Mouse (Mus musculus) CH12.LX (cell line): ENCODE data around the gene Ergic1. TPM values are rescaled to one million over a fixed set of nuclear protein-coding genes. Genes with fewer than 3 reads are reported as not detected.

Source experiments
- DNase-seq: peaks from one replicate; pipeline ENCODE4 v3.0.0-alpha.2; 2013; ENCODE audit errors: extremely low read depth
- H3K27ac ChIP-seq: 2 replicates; pipeline ENCODE4 v1.5.1; 2012; ENCODE audit warnings: low read depth, mild to moderate bottlenecking, control low read depth, moderate library complexity; ENCODE audit not compliant: insufficient read depth
- H3K27me3 ChIP-seq: replicated peaks from 2 replicates; pipeline ENCODE3; 2012; ENCODE audit warnings: inconsistent platforms
- H3K36me3 ChIP-seq, 2 experiments: replicated peaks in 1 of 2; 2 replicates each; pipeline versions ENCODE3 to v1.6.1; 2012; ENCODE audit warnings: inconsistent platforms in 1 of 2, low read length in 1 of 2, mild to moderate bottlenecking in 1 of 2, mixed read lengths in 1 of 2, moderate library complexity in 1 of 2; ENCODE audit not compliant: control insufficient read depth in 1 of 2, insufficient read depth in 1 of 2
- H3K4me1 ChIP-seq, 2 experiments: 2 replicates each; pipeline ENCODE4 v1.6.1; 2012; ENCODE audit warnings: inconsistent platforms in 1 of 2, moderate library complexity in 1 of 2; ENCODE audit not compliant: insufficient read depth in 2 of 2, control insufficient read depth in 1 of 2
- H3K4me2 ChIP-seq: 2 replicates; pipeline ENCODE4 v1.6.1; 2012; ENCODE audit warnings: low read depth, mild to moderate bottlenecking, control low read depth; ENCODE audit not compliant: poor library complexity, insufficient read depth, severe bottlenecking
- H3K4me3 ChIP-seq, 3 experiments: fragments of 150-350 bp in 1 of 3; sonication (generic) in 1 of 3; replicated peaks in 1 of 3; 2 replicates each; pipeline versions ENCODE3 to v1.5.1; 2011 to 2012; ENCODE audit warnings: low read depth in 2 of 3, low read length in 2 of 3, mild to moderate bottlenecking in 2 of 3, moderate library complexity in 2 of 3, control low read depth in 1 of 3, improper control_type of control experiment in 1 of 3, inconsistent platforms in 1 of 3, mixed read lengths in 1 of 3; ENCODE audit not compliant: poor library complexity in 1 of 3
- H3K79me2 ChIP-seq: replicated peaks from 2 replicates; pipeline ENCODE4 v1.6.1; 2012; ENCODE audit warnings: mild to moderate bottlenecking, moderate library complexity; ENCODE audit not compliant: control insufficient read depth, poor library complexity, insufficient read depth, severe bottlenecking; ENCODE audit errors: extremely low read depth
- H3K9ac ChIP-seq: 2 replicates; pipeline ENCODE4 v1.6.1; 2012; ENCODE audit warnings: low read depth, mild to moderate bottlenecking, control low read depth, moderate library complexity; ENCODE audit not compliant: insufficient read depth
- H3K9me3 ChIP-seq: replicated peaks from 2 replicates; pipeline ENCODE3; 2012; ENCODE audit warnings: low read length, inconsistent platforms, mixed read lengths
- HCFC1 ChIP-seq: IDR thresholded peaks from 2 replicates; pipeline ENCODE4 v1.6.1; 2012; ENCODE audit warnings: low read depth, mild to moderate bottlenecking, inconsistent platforms, low read length, improper control_type of control experiment
- KAT2A ChIP-seq: IDR thresholded peaks from 2 replicates; pipeline ENCODE4 v1.6.1; 2012; ENCODE audit warnings: low read length, improper control_type of control experiment, inconsistent platforms; ENCODE audit not compliant: insufficient replicate concordance
- MAFK ChIP-seq: IDR thresholded peaks from 2 replicates; pipeline ENCODE4 v1.6.1; 2011; ENCODE audit warnings: low read length, improper control_type of control experiment; ENCODE audit not compliant: insufficient replicate concordance
- dilution Hi-C: fragments of 300-500 bp; cut with MboI; formaldehyde crosslinking; loops from 2 replicates; pipeline ENCODE4 v1.14.3; 2020; ENCODE audit warnings: low sequenced_read_pairs; ENCODE audit not compliant: extremely low pct_unique_long_range_greater_than_20kb, extremely low pct_ligation_motif_present
- in situ Hi-C: fragments of 300-500 bp; cut with MboI; formaldehyde crosslinking; loops from 3 replicates; pipeline ENCODE4 v1.14.3; 2019; ENCODE audit warnings: low sequenced_read_pairs, low pct_ligation_motif_present, low pct_unique_long_range_greater_than_20kb, mixed read lengths
- polyA plus RNA-seq: library from polyadenylated mRNA; unstranded; fragments of >175 nt; gene quantifications from 2 replicates; pipeline ENCODE4 v1.2.1, GENCODE M21; 2012; ENCODE audit warnings: low read depth; ENCODE audit not compliant: insufficient read length
- total RNA-seq, 2 experiments: library from RNA; depleted of rRNA; stranded (reverse); fragments of 300-350 nt in 1 of 2; fragments of >200 nt in 1 of 2; gene quantifications; 2 replicates each; pipeline ENCODE4 v1.2.3; 2012 to 2014

Ergic1 gene
- total and polyA plus RNA-seq, 3 experiments, result 93.5 to 142 (median 131) TPM

DNA sequence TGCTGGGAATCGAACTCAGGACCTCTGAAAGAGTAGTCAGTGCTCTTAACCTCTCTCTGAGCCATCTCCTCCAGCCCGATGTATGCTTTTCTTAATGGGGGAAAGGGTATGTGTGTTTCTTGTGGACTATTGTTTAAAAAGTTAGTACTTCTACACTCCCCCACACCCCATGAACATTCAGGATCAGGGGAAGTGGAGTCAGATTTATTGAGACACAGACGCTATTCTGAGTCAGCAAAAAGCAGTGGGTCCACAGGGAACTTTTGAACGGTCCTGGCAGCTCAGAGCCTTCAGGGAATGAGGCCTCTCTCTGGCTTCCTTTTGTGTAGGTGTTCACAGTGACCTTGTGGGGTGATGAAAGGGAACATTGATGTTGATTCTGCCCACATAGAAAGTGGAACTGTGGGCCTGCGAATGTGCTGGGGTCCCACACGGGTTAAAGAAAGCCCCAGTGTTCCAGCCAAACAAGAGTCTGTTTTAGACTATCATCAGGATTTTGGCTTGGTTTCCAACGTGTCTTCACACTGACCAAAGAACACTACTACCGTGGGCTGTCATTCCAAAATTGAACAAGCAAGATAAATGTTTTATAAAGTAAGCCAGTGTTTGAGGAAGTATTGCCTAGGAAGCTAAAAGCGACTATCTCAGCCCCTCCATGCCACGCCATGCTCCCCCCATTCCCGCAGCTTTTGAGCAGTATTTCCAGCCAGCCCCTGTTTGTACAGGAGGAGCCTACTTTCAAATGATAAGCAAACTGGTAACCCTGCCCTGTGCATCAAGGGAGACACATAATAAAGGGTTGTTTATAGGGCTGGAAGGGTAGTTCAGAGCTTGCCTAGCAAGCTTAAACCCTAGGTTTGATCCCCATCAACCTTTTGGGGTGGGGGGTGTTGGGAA lies 144.4 kb downstream of the Ergic1 start:
- Histone ChIP-seq H3K9ac (no peak overlapping the region), H3K4me1 (peaks cover 0 to 12% of the 10 kb centered on the region in 2 experiments; a peak in 3 of 4 replicates), H3K4me3 (no peak overlapping the region)

More for the DNA sequence above, 144.4 kb downstream of the Ergic1 start:
- no peak for DNase-seq
- H3K36me3 ChIP-seq, result peaks cover 0 to 29% of the 10 kb centered on the region in 2 experiments
- no peaks in the 10 kb centered on the region for H3K27me3 ChIP-seq
- in situ Hi-C loops (no loop called here), dilution Hi-C loops (no loop called here)
- H3K9me3 ChIP-seq, result peaks cover 3% of the 10 kb centered on the region
- no peaks in the 10 kb centered on the region for H3K79me2 ChIP-seq
- H3K27ac ChIP-seq, result no peak overlapping the region
- TF ChIP-seq KAT2A (no peak), MAFK (0 out of 2 replicates have a peak, but pooled peaks have one; percentile 36), HCFC1 (no peak)
- H3K4me2 ChIP-seq, result no peak overlapping the region

Other genes starting within 250 kb of the Ergic1 start
- gene Neurl1b, start 146.7 kb upstream of the Ergic1 start, total RNA-seq (2012; rRNA removed), result 0.17 and 0.25 TPM in 2 replicates
- gene Neurl1b, start 146.7 kb upstream of the Ergic1 start, total RNA-seq (2014; rRNA removed), result not detected in 2 replicates
- gene Neurl1b, start 146.7 kb upstream of the Ergic1 start, polyA plus RNA-seq, result not detected in 2 replicates
- gene Dusp1, start 639 bp downstream of the Ergic1 start, total RNA-seq (2012; rRNA removed), result 3.5 and 5.6 TPM in 2 replicates
- gene Dusp1, start 639 bp downstream of the Ergic1 start, total RNA-seq (2014; rRNA removed), result 2.6 and 3.5 TPM in 2 replicates
- 8.6 and 9.9 TPM in 2 replicates for gene Dusp1, start 639 bp downstream of the Ergic1 start, polyA plus RNA-seq
- gene Atp6v0e, start 101.7 kb downstream of the Ergic1 start, total RNA-seq (2012; rRNA removed), result 190 and 206 TPM in 2 replicates
- gene Atp6v0e, start 101.7 kb downstream of the Ergic1 start, total RNA-seq (2014; rRNA removed), result 403 and 422 TPM in 2 replicates
- 190 and 226 TPM in 2 replicates for gene Atp6v0e, start 101.7 kb downstream of the Ergic1 start, polyA plus RNA-seq
- 5.8 and 6.8 TPM in 2 replicates for gene Crebrf, start 154.2 kb downstream of the Ergic1 start, total RNA-seq (2012; rRNA removed)
- gene Crebrf, start 154.2 kb downstream of the Ergic1 start, total RNA-seq (2014; rRNA removed), result 8.1 and 8.6 TPM in 2 replicates
- 5.8 and 9.2 TPM in 2 replicates for gene Crebrf, start 154.2 kb downstream of the Ergic1 start, polyA plus RNA-seq
- gene Bnip1, start 219.6 kb downstream of the Ergic1 start, total RNA-seq (2012; rRNA removed), result 47.1 and 54.6 TPM in 2 replicates
- gene Bnip1, start 219.6 kb downstream of the Ergic1 start, total RNA-seq (2014; rRNA removed), result 59.6 and 63.9 TPM in 2 replicates
- gene Bnip1, start 219.6 kb downstream of the Ergic1 start, polyA plus RNA-seq, result 44.1 and 50.9 TPM in 2 replicates